Mouse (Mus musculus): Measurements from ENCODE around the gene Zfp871. TPM values are rescaled to one million over a fixed set of nuclear protein-coding genes. Genes with fewer than 3 reads are reported as not detected.
A peak's percentile ranks its signal among the peaks of the same experiment; 100 is the strongest.
"Not testable (repeated sequence)": the region's sequence is repeated elsewhere in the genome, so short reads cannot be mapped to it uniquely, and the experiment has no call there.

The Zfp871 gene
- polyA plus RNA-seq, 1 experiment from 2014 or later = 48.1 TPM

DNA sequence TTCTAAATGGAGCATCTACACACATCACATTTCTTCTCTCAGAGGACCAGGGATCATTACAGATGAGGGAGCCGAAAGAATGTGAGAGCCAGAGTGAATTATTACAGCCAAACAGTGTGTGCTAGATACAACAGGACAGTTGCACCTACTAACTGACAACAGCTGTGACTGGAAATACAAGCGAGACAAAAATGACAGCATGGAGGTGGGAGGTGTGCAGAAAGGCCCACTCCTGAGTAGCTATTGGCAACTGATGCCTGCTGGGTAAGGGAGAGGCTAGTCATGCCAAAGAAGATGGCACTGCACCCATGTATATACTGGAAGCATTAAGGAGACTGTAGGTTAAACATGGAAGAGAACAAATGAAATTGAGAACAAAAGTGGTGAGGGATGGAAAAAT lies 21.7 kb downstream of the Zfp871 start:
- peaks cover 6% of the 10 kb centered on the region; the same call in 1 of the 2 replicates for H3K9me3 ChIP-seq (ENCODE audit: control insufficient read depth, low read length)
- H3K27ac ChIP-seq (ENCODE audit: low read depth, low read length) = no peak overlapping the region
- no peak overlapping the region for H3K9ac ChIP-seq (ENCODE audit: low read length)
- no peak overlapping the region for H3K4me2 ChIP-seq (ENCODE audit: low read depth, low read length, severe bottlenecking)
- 94% methylated on average over 2 of the region's 2 CpGs for WGBS
- ATAC-seq (replicated peaks; ENCODE audit: low FRiP score) = no peak
- DNase-seq (ENCODE audit: low spot score) = no peak
- H3K4me3 ChIP-seq (ENCODE audit: low read depth, low read length) = no peak overlapping the region
- no peaks in the 10 kb centered on the region for H3K4me1 ChIP-seq (replicated peaks; ENCODE audit: control insufficient read depth, insufficient read depth, low read length)
- peaks cover 20% of the 10 kb centered on the region; the same call in 1 of the 2 replicates for H3K36me3 ChIP-seq (ENCODE audit: control insufficient read depth, insufficient read depth, low read length)
- no peaks in the 10 kb centered on the region for H3K27me3 ChIP-seq (ENCODE audit: control insufficient read depth, insufficient read depth, low read length)

DNA sequence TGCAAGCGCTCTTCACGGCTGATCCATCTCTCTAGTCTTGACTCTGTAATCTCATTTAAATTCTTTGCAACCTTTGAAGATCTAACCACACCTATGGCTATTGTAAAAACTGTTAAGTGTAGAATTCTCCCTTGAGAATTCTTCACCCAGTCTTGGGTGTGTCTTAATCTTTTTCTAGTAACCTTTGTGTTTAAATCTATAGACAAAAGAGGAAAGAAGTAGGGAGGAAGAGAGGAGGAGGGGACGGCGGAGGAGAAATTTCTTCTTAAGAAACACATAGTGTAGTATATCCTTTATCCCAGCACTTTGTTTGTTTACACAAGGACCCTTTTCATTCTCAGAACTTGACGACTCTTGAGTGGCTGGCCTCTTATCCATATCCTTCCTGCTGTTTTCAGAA lies 30.8 kb downstream of the Zfp871 start:
- WGBS = 74% methylated on average over 5 of the region's 5 CpGs
- H3K9me3 ChIP-seq (ENCODE audit: control insufficient read depth, low read length) = no peaks in the 10 kb centered on the region
- no peaks in the 10 kb centered on the region for H3K4me1 ChIP-seq (replicated peaks; ENCODE audit: control insufficient read depth, insufficient read depth, low read length)
- ATAC-seq (replicated peaks; ENCODE audit: low FRiP score) (no peak), DNase-seq (ENCODE audit: low spot score) (no peak)
- H3K27me3 ChIP-seq (ENCODE audit: control insufficient read depth, insufficient read depth, low read length) = no peaks in the 10 kb centered on the region
- H3K9ac ChIP-seq (ENCODE audit: low read length) = no peak overlapping the region
- H3K27ac ChIP-seq (ENCODE audit: low read depth, low read length) = no peak overlapping the region
- no peak overlapping the region for H3K4me2 ChIP-seq (ENCODE audit: low read depth, low read length, severe bottlenecking)
- H3K4me3 ChIP-seq (ENCODE audit: low read depth, low read length) = no peak overlapping the region
- H3K36me3 ChIP-seq (ENCODE audit: control insufficient read depth, insufficient read depth, low read length) = no peaks in the 10 kb centered on the region

DNA sequence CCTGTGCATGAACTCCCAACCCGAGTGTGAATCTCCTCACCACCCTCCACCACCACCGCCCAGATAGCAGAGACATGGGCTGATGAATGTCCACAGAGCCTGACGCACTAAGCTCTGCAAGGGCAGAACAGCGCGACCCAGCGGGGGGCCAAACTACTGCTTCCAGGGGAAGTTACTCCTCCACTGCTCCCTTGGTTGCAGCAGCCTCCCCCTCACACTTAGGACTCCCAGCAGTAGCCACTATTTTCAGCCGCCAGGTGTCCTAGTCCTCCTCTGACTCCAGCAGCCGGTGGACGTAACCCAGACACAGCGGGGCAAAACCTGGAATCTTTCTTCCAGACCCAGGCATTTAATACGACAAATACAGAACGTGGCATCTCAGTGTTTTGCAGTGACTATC lies 34.5 kb downstream of the Zfp871 start:
- Histone ChIP-seq H3K4me1 (replicated peaks; ENCODE audit: control insufficient read depth, insufficient read depth, low read length) (no peaks in the 10 kb centered on the region), H3K9ac (ENCODE audit: low read length) (no peak overlapping the region), H3K9me3 (ENCODE audit: control insufficient read depth, low read length) (no peaks in the 10 kb centered on the region), H3K4me2 (ENCODE audit: low read depth, low read length, severe bottlenecking) (no peak overlapping the region), H3K4me3 (ENCODE audit: low read depth, low read length) (no peak overlapping the region), H3K27me3 (ENCODE audit: control insufficient read depth, insufficient read depth, low read length) (no peaks in the 10 kb centered on the region), H3K36me3 (ENCODE audit: control insufficient read depth, insufficient read depth, low read length) (no peaks in the 10 kb centered on the region), H3K27ac (ENCODE audit: low read depth, low read length) (no peak overlapping the region)
- ATAC-seq (replicated peaks; ENCODE audit: low FRiP score) = no peak
- peak; percentile 64 for DNase-seq (ENCODE audit: low spot score)
- 12% methylated on average over 12 of the region's 12 CpGs for WGBS

DNA sequence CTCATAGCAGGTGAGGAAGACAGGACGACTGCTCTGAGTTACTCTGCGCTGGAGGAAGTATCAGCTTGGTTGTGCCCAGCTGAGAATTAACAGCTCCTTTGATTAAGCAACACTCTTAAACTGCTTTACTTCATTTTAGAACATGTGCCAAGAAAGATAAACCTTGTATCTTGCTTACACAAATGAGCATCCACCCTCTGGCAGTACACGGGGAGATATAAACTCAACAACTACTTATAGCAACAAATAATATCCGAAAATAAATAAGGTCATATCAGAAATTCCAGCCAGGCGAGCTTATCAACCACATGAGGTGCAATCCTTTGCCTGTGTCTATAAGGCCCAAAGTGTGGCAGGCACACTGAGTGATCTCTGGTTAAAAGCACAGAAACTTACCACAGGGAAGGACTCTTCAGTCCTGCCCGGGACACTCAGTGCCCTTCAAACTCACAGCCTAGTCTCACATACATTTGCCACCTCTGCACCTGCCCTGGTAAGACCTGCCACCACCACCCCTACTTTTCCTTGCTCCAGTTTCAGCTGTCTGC lies 35.2 kb downstream of the Zfp871 start:
- Histone ChIP-seq H3K27ac (ENCODE audit: low read depth, low read length) (no peak overlapping the region), H3K4me3 (ENCODE audit: low read depth, low read length) (no peak overlapping the region), H3K27me3 (ENCODE audit: control insufficient read depth, insufficient read depth, low read length) (no peaks in the 10 kb centered on the region), H3K36me3 (ENCODE audit: control insufficient read depth, insufficient read depth, low read length) (no peaks in the 10 kb centered on the region), H3K4me2 (ENCODE audit: low read depth, low read length, severe bottlenecking) (no peak overlapping the region), H3K9ac (ENCODE audit: low read length) (no peak overlapping the region), H3K9me3 (ENCODE audit: control insufficient read depth, low read length) (no peaks in the 10 kb centered on the region), H3K4me1 (replicated peaks; ENCODE audit: control insufficient read depth, insufficient read depth, low read length) (no peaks in the 10 kb centered on the region)
- DNase-seq (ENCODE audit: low spot score) (no peak), ATAC-seq (replicated peaks; ENCODE audit: low FRiP score) (no peak)
- WGBS = 79% methylated on average over 6 of the region's 6 CpGs

DNA sequence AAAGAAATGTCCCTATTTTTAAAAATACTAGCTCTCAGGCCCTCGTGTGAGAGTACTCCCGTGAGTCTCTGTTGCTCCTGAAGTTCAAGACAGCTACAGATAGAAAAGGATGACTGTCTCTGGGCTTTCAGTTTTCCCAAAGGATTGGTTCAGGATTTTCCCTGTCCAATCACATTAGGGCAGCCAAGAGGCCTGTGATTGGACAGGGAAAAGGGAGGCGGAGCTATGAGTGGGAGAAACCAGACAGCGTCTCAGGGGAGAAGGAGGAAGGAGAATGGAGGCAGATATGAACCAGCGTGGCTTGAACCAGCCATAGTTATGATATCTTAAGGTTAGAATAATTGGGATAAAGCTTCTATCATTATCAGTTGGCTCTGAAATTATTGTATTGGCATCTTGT lies 37.5 kb downstream of the Zfp871 start:
- H3K4me3 ChIP-seq (ENCODE audit: low read depth, low read length) = no peak overlapping the region
- DNase-seq (ENCODE audit: low spot score) (no peak), ATAC-seq (replicated peaks; ENCODE audit: low FRiP score) (no peak)
- WGBS = 61% methylated on average over 5 of the region's 5 CpGs
- no peak overlapping the region for H3K9ac ChIP-seq (ENCODE audit: low read length)
- H3K9me3 ChIP-seq (ENCODE audit: control insufficient read depth, low read length) = no peaks in the 10 kb centered on the region
- H3K27ac ChIP-seq (ENCODE audit: low read depth, low read length) = no peak overlapping the region
- no peaks in the 10 kb centered on the region for H3K27me3 ChIP-seq (ENCODE audit: control insufficient read depth, insufficient read depth, low read length)
- no peaks in the 10 kb centered on the region for H3K36me3 ChIP-seq (ENCODE audit: control insufficient read depth, insufficient read depth, low read length)
- H3K4me1 ChIP-seq (replicated peaks; ENCODE audit: control insufficient read depth, insufficient read depth, low read length) = no peaks in the 10 kb centered on the region
- no peak overlapping the region for H3K4me2 ChIP-seq (ENCODE audit: low read depth, low read length, severe bottlenecking)

DNA sequence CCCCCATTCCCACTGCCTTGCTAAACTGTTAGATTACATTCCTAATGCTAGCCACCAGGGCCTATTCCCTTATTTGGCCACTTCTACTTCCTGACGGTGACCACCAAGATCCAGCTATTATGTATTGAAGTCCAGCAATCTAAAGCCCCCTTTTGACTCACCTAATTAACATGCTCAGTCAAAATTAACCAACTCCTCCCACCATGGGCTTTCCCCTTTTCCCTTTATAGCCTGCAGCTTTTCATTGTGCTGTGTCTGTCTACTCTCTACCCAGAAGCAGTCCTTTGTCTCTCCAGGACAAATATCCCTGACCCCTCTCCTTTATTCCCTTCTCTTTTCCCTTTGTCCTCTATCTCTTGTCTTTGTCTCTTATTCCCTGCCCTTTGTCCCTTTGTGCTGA lies 47.0 kb downstream of the Zfp871 start:
- no peak overlapping the region for H3K27ac ChIP-seq (ENCODE audit: low read depth, low read length)
- no peak overlapping the region for H3K4me3 ChIP-seq (ENCODE audit: low read depth, low read length)
- DNase-seq (ENCODE audit: low spot score) (no peak), ATAC-seq (replicated peaks; ENCODE audit: low FRiP score) (no peak)
- no peak overlapping the region for H3K9ac ChIP-seq (ENCODE audit: low read length)
- no peak overlapping the region for H3K4me2 ChIP-seq (ENCODE audit: low read depth, low read length, severe bottlenecking)
- WGBS = 5% methylated on average over 1 of the region's 1 CpGs
- H3K27me3 ChIP-seq (ENCODE audit: control insufficient read depth, insufficient read depth, low read length) = no peaks in the 10 kb centered on the region
- H3K4me1 ChIP-seq (replicated peaks; ENCODE audit: control insufficient read depth, insufficient read depth, low read length) = peaks cover 7% of the 10 kb centered on the region
- no peaks in the 10 kb centered on the region for H3K9me3 ChIP-seq (ENCODE audit: control insufficient read depth, low read length)
- no peaks in the 10 kb centered on the region for H3K36me3 ChIP-seq (ENCODE audit: control insufficient read depth, insufficient read depth, low read length)

DNA sequence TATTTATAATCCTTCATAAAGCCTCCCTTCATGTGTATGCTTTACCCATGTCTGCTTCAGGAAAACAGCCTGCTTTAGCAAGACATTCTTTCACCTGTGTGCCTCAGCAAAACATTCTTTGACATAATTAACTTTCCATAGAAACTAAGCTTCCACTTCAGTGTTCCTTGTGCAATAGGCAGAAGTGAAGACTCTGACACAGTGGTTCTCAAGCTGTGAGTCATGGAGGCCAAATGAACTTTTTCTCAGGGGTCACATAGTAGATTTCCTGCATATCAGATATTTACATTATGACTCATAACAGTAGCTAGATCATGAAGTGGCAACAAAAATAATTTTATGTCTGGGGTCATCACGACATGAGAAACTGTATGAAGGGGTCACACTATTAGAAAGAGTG lies 49.7 kb downstream of the Zfp871 start:
- ATAC-seq (replicated peaks; ENCODE audit: low FRiP score) (no peak), DNase-seq (ENCODE audit: low spot score) (no peak)
- WGBS = 85% methylated on average over 1 of the region's 1 CpGs
- no peaks in the 10 kb centered on the region for H3K9me3 ChIP-seq (ENCODE audit: control insufficient read depth, low read length)
- H3K4me2 ChIP-seq (ENCODE audit: low read depth, low read length, severe bottlenecking) = no peak overlapping the region
- no peak overlapping the region for H3K9ac ChIP-seq (ENCODE audit: low read length)
- H3K36me3 ChIP-seq (ENCODE audit: control insufficient read depth, insufficient read depth, low read length) = no peaks in the 10 kb centered on the region
- H3K4me3 ChIP-seq (ENCODE audit: low read depth, low read length) = no peak overlapping the region
- H3K27ac ChIP-seq (ENCODE audit: low read depth, low read length) = no peak overlapping the region
- no peaks in the 10 kb centered on the region for H3K27me3 ChIP-seq (ENCODE audit: control insufficient read depth, insufficient read depth, low read length)
- peaks cover 7% of the 10 kb centered on the region for H3K4me1 ChIP-seq (replicated peaks; ENCODE audit: control insufficient read depth, insufficient read depth, low read length)

DNA sequence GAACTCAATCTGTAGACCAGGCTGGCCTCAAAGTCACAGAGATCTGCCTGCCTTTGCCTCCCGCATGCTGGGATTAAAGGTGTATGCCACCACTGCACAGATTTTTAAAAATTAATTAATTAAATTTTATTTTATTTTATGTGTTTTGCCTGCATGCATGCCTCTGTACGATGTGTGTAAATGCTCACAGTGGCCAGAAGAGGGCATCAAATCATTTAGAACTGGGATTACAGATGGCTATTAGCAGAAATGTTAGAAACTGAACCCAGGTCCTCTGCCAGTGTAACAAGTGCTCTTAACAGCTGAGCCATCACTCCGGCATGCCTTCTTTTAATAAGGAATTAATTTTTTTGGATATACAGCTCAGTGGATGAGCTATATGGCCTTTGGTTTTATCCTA lies 59.1 kb downstream of the Zfp871 start:
- H3K9ac ChIP-seq (ENCODE audit: low read length) = no peak overlapping the region
- no peak for DNase-seq (ENCODE audit: low spot score)
- no peak for ATAC-seq (replicated peaks; ENCODE audit: low FRiP score)
- no peaks in the 10 kb centered on the region for H3K36me3 ChIP-seq (ENCODE audit: control insufficient read depth, insufficient read depth, low read length)
- H3K9me3 ChIP-seq (ENCODE audit: control insufficient read depth, low read length) = no peaks in the 10 kb centered on the region
- H3K4me2 ChIP-seq (ENCODE audit: low read depth, low read length, severe bottlenecking) = no peak overlapping the region
- WGBS = 74% methylated on average over 3 of the region's 3 CpGs
- no peaks in the 10 kb centered on the region for H3K4me1 ChIP-seq (replicated peaks; ENCODE audit: control insufficient read depth, insufficient read depth, low read length)
- H3K4me3 ChIP-seq (ENCODE audit: low read depth, low read length) = no peak overlapping the region
- H3K27me3 ChIP-seq (ENCODE audit: control insufficient read depth, insufficient read depth, low read length) = no peaks in the 10 kb centered on the region
- no peak overlapping the region for H3K27ac ChIP-seq (ENCODE audit: low read depth, low read length)

DNA sequence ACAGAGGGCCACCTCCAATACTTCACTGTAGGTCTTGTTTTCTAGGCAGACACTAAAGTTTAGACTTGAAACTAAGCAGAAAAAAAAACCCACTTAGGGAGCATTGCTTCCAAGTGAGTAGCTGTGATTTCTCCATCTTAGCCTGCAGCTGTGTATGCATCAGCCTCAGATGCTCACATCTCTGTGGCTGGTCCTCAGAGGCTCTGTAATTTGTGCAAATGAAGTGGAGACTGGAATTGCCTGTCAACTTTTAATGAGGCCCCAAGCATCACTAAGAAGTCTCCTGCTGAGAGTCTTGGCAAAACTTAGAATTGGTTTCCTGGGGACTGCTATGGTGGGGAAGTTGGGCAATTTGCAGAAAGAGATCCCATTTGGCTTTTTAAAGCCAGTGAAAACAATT lies 61.7 kb downstream of the Zfp871 start:
- not testable (repeated sequence) for H3K9ac ChIP-seq (ENCODE audit: low read length); H3K27ac ChIP-seq (ENCODE audit: low read depth, low read length); ATAC-seq (replicated peaks; ENCODE audit: low FRiP score); H3K4me1 ChIP-seq (replicated peaks; ENCODE audit: control insufficient read depth, insufficient read depth, low read length); H3K9me3 ChIP-seq (ENCODE audit: control insufficient read depth, low read length); H3K4me3 ChIP-seq (ENCODE audit: low read depth, low read length); H3K27me3 ChIP-seq (ENCODE audit: control insufficient read depth, insufficient read depth, low read length); H3K4me2 ChIP-seq (ENCODE audit: low read depth, low read length, severe bottlenecking); DNase-seq (ENCODE audit: low spot score); H3K36me3 ChIP-seq (ENCODE audit: control insufficient read depth, insufficient read depth, low read length)

Data from forebrain, embryonic 11.5 days (tissue).